In the genomic region with DNA sequence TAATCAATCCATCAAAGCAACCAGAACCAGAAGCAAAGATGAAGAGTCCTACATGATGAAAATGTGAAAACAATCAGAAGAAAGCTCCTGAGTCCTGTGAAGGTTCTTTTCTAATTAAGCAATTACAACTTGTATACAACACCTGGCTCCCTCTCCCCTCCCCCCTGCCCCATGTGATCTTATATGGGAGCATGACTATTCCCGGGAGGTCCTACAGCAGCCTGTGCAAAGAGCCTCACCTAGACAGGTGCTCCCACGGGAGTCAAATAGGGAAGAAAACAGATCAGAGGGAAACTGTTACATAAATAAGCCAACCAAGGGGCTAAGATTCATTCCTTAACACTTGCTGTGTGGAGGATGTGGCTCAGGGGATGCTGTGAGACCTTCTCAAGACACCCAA, we compare ENCODE assay signal across 16 mouse cellular contexts.
"Had no signal": no experiment of that assay in that cellular context is flagged by ENCODE, and none has a peak within 500 bp of the region (broad histone marks: within the 10 kb centered on the region; RNA-seq: fewer than 3 reads in every experiment).

No protein-coding gene starts in this region.

- H3K4me1 ChIP-seq: stomach, embryonic 15.5 days had no signal

- H3K27ac ChIP-seq: neural tube, embryonic 13.5 days; neural tube, embryonic 15.5 days; stomach, embryonic 15.5 days; stomach, postnatal 0 days had no signal

- H3K4me3 ChIP-seq: neural tube, embryonic 13.5 days; neural tube, embryonic 15.5 days; stomach, embryonic 15.5 days had no signal

- H3K9me3 ChIP-seq: neural tube, embryonic 13.5 days; neural tube, embryonic 15.5 days; stomach, embryonic 15.5 days had no signal

- H3K27me3 ChIP-seq: neural tube, embryonic 15.5 days; stomach, embryonic 15.5 days had no signal

- H3K9ac ChIP-seq: neural tube, embryonic 13.5 days; neural tube, embryonic 15.5 days; stomach, embryonic 15.5 days had no signal

- H3K36me3 ChIP-seq: neural tube, embryonic 13.5 days; neural tube, embryonic 15.5 days; stomach, embryonic 15.5 days had no signal

- DNase-seq: retina, postnatal 1 day; right cerebral cortex, adult 18-20 months; right cerebral cortex, postnatal 14 days; right cerebral cortex, postnatal 25 days; right cerebral cortex, postnatal 4 days; spleen, adult 18-20 months; thymus, adult 18-20 months; thymus, adult 2 months; thymus, postnatal 14 days; thymus, postnatal 25 days; thymus, postnatal 36 days; thymus, postnatal 4 days had no signal

- H3K4me2 ChIP-seq: neural tube, embryonic 13.5 days; neural tube, embryonic 15.5 days; stomach, embryonic 15.5 days had no signal
